Mouse (Mus musculus): ENCODE measurements around the gene Slc6a17. TPM values are rescaled to one million over a fixed set of nuclear protein-coding genes. Genes with fewer than 3 reads are reported as not detected.

The Slc6a17 gene
- total and polyA plus RNA-seq, 3 experiments, result 0.04 TPM; not detected in 2

- H3K79me2 ChIP-seq (ENCODE audit: control insufficient read depth, insufficient read depth, low read length, poor library complexity), result no peaks in the 10 kb centered on the region
- DNase-seq (ENCODE audit: low read depth, low spot score), result no peak
- H3K4me1 ChIP-seq (ENCODE audit: control insufficient read depth in 1 of 2, insufficient read depth in 2 of 2, low read length in 2 of 2), result no peaks in the 10 kb centered on the region
- no peak for TF ChIP-seq SMC3 (IDR thresholded peaks at IDR 0.05; ENCODE audit: low read depth, low read length)
- TF ChIP-seq NELFE (IDR thresholded peaks at IDR 0.05; ENCODE audit: low read depth, low read length), result no peak
- no peak for TF ChIP-seq ZC3H11A (IDR thresholded peaks at IDR 0.05; ENCODE audit: low read depth, low read length)
- no peak for TF ChIP-seq SIN3A (IDR thresholded peaks at IDR 0.05; ENCODE audit: low read length)
- TF ChIP-seq NRF1 (IDR thresholded peaks at IDR 0.05; ENCODE audit: insufficient read depth, low read depth, low read length, poor library complexity, severe bottlenecking), result no peak
- TF ChIP-seq MAFK (IDR thresholded peaks at IDR 0.05; ENCODE audit: borderline replicate concordance, low read depth, low read length), result no peak
- TF ChIP-seq USF2 (IDR thresholded peaks at IDR 0.05; ENCODE audit: borderline replicate concordance in 1 of 2, insufficient read depth in 1 of 2, low read depth in 1 of 2, low read length in 2 of 2), result no peak
- no peak for TF ChIP-seq JUND (IDR thresholded peaks at IDR 0.05; ENCODE audit: low read depth, low read length)
- no peak for TF ChIP-seq TBP (IDR thresholded peaks at IDR 0.05; ENCODE audit: low read depth, low read length)
- no peak for TF ChIP-seq ZKSCAN1 (IDR thresholded peaks at IDR 0.05; ENCODE audit: low read depth, low read length)
- no peak for TF ChIP-seq MYB (IDR thresholded peaks at IDR 0.05; ENCODE audit: low read depth, low read length)
- TF ChIP-seq MXI1 (IDR thresholded peaks at IDR 0.05; ENCODE audit: low read depth, low read length), result no peak
- no peak for TF ChIP-seq MAZ (IDR thresholded peaks at IDR 0.05; ENCODE audit: low read depth, low read length)
- no peak for TF ChIP-seq ELF1 (IDR thresholded peaks at IDR 0.05; ENCODE audit: low read depth, low read length)
- no peak for TF ChIP-seq TCF12 (IDR thresholded peaks at IDR 0.05; ENCODE audit: low read depth, low read length)
- TF ChIP-seq POLR2AphosphoS2 (IDR thresholded peaks at IDR 0.05; ENCODE audit: low read length), result no peak
- no peak for TF ChIP-seq RCOR1 (IDR thresholded peaks at IDR 0.05; ENCODE audit: low read depth, low read length)
- TF ChIP-seq ZNF384 (IDR thresholded peaks at IDR 0.05; ENCODE audit: low read depth, low read length), result no peak
- TF ChIP-seq GATA1 (IDR thresholded peaks at IDR 0.05; ENCODE audit: low read depth, low read length), result no peak
- H3K4me3 ChIP-seq (ENCODE audit: control insufficient read depth in 1 of 2, insufficient read depth in 1 of 2, low read depth in 2 of 2, low read length in 2 of 2), result no peak overlapping the region
- no peaks in the 10 kb centered on the region for H3K36me3 ChIP-seq (ENCODE audit: control insufficient read depth in 1 of 2, insufficient read depth in 2 of 2, low read length in 2 of 2)
- no peaks in the 10 kb centered on the region for H3K9me3 ChIP-seq (replicated peaks; ENCODE audit: insufficient read depth, low read length)
- H3K9ac ChIP-seq (ENCODE audit: control insufficient read depth, low read depth, low read length, poor library complexity, severe bottlenecking), result no peak overlapping the region
- peaks cover 2 to 9% of the 10 kb centered on the region in 2 experiments; a peak in 3 of 4 replicates for H3K27me3 ChIP-seq (ENCODE audit: control insufficient read depth in 1 of 2, insufficient read depth in 2 of 2, low read length in 2 of 2)
- H3K27ac ChIP-seq (ENCODE audit: control insufficient read depth, low read depth, low read length), result no peak overlapping the region
Measured at GRCm38 (mm10) chr3:107528401-107529118, 10.7 kb upstream of the Slc6a17 start.

DNA sequence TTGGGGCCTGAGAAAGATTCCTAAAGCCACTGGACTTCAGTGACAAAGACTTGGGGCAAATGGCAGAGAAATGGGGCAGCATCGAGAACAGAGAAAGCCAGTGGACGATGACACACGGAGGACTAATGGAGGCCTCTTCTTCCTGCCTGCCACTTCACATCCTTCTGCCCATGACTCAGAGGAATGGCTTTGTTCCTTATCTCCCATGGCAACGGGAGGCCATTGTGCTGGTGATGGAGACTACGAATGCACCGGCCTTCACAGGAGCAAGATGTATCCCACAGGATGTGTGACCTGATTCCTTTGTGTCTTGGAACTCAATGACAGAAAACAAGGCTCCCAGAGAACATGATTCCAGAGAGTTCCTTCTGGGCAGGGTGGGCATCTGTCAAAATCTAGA is 6.7 kb upstream of the Slc6a17 start:
- Histone ChIP-seq H3K9ac (ENCODE audit: control insufficient read depth, low read depth, low read length, poor library complexity, severe bottlenecking) (no peak overlapping the region), H3K79me2 (ENCODE audit: control insufficient read depth, insufficient read depth, low read length, poor library complexity) (no peaks in the 10 kb centered on the region), H3K9me3 (replicated peaks; ENCODE audit: insufficient read depth, low read length) (no peaks in the 10 kb centered on the region), H3K27me3 (ENCODE audit: control insufficient read depth in 1 of 2, insufficient read depth in 2 of 2, low read length in 2 of 2) (peaks cover 4 to 7% of the 10 kb centered on the region in 2 experiments; a peak in 3 of 4 replicates), H3K27ac (ENCODE audit: control insufficient read depth, low read depth, low read length) (no peak overlapping the region), H3K4me1 (ENCODE audit: control insufficient read depth in 1 of 2, insufficient read depth in 2 of 2, low read length in 2 of 2) (no peaks in the 10 kb centered on the region), H3K4me3 (ENCODE audit: control insufficient read depth in 1 of 2, insufficient read depth in 1 of 2, low read depth in 2 of 2, low read length in 2 of 2) (no peak overlapping the region), H3K36me3 (ENCODE audit: control insufficient read depth in 1 of 2, insufficient read depth in 2 of 2, low read length in 2 of 2) (no peaks in the 10 kb centered on the region)
- DNase-seq (ENCODE audit: low read depth, low spot score), result no peak
- TF ChIP-seq CHD1 (IDR thresholded peaks at IDR 0.05; ENCODE audit: low read depth, low read length) (no peak), MYB (IDR thresholded peaks at IDR 0.05; ENCODE audit: low read depth, low read length) (no peak), UBTF (IDR thresholded peaks at IDR 0.05; ENCODE audit: borderline replicate concordance, insufficient read depth, low read depth, low read length) (no peak), NELFE (IDR thresholded peaks at IDR 0.05; ENCODE audit: low read depth, low read length) (no peak), TAL1 (IDR thresholded peaks at IDR 0.05; ENCODE audit: low read length) (no peak), ETS1 (IDR thresholded peaks at IDR 0.05; ENCODE audit: low read depth, low read length) (no peak), CHD2 (IDR thresholded peaks at IDR 0.05; ENCODE audit: low read length) (no peak), POLR2A (IDR thresholded peaks at IDR 0.05; ENCODE audit: control insufficient read depth in 1 of 2, insufficient read depth in 1 of 2, low read depth in 1 of 2, low read length in 2 of 2, poor library complexity in 1 of 2) (no peak), BHLHE40 (IDR thresholded peaks at IDR 0.05; ENCODE audit: borderline replicate concordance, low read depth, low read length) (no peak), JUND (IDR thresholded peaks at IDR 0.05; ENCODE audit: low read depth, low read length) (no peak), MYC (IDR thresholded peaks at IDR 0.05; ENCODE audit: low read depth, low read length) (no peak), E2F4 (IDR thresholded peaks at IDR 0.05; ENCODE audit: borderline replicate concordance, low read depth, low read length) (no peak), HCFC1 (IDR thresholded peaks at IDR 0.05; ENCODE audit: low read depth, low read length) (no peak), TCF12 (IDR thresholded peaks at IDR 0.05; ENCODE audit: low read depth, low read length) (no peak), USF1 (IDR thresholded peaks at IDR 0.05; ENCODE audit: low read depth, low read length) (no peak), RAD21 (IDR thresholded peaks at IDR 0.05; ENCODE audit: low read depth, low read length) (no peak), ZMIZ1 (IDR thresholded peaks at IDR 0.05; ENCODE audit: low read depth, low read length) (no peak)
